Comparison of ENCODE assay signal across 8 mouse cellular contexts in the genomic region with DNA sequence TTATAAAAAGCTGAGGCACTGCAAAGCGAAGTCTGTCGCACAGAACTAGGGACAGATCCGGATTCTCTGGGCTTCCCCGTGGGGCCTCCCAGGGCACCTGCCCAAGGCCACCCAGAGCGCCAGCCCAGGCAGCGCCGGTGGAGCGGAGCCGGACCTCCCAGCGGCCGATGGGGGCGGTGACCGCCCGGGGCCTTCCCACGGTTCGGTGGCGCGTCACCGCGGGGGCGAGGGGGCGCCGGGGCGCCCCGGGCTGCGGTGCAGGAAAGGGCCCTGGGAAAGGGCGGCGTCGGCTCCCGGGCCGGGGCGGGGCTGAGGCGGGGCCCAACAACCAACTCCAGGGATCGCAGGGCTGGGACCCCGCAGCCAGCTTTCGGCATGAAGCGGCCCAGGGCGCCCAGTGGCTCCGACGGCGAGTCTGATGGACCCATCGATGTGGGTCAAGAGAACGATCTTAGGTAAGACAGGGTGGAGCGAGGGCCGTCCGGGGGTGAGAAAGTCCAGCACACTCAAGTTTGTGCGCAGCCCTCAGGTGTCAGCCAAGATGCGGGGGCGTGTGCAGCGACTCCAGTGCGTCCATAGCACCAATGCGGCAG. TPM values are rescaled to one million over a fixed set of nuclear protein-coding genes. Genes with fewer than 3 reads are reported as not detected.
DNase-seq lines count a peak whose midpoint lies in the region; ATAC-seq and TF ChIP-seq lines count a peak whose summit lies in the region.

A gene (plus strand): TSS at position 65 of the 593 bp plus-strand sequence.

- peak within 1 kb of the TSS; percentile 73 for H3K4me2 ChIP-seq in hindbrain, embryonic 12.5 days (replicated peaks)
- peak within 1 kb of the TSS; percentile 78 for H3K4me2 ChIP-seq in limb, embryonic 14.5 days (replicated peaks; ENCODE audit: low read depth, low read length, severe bottlenecking)
- peak within 1 kb of the TSS; percentile 60 for H3K4me2 ChIP-seq in midbrain, embryonic 15.5 days

- WGBS in hindbrain, embryonic 12.5 days: 4% methylated on average over 52 of the region's 52 CpGs
- 2% methylated on average over 38 of the region's 52 CpGs for WGBS in limb, embryonic 14.5 days
- 2% methylated on average over 45 of the region's 52 CpGs for WGBS in midbrain, embryonic 15.5 days

- DNase-seq in gastrocnemius, adult 18-20 months (ENCODE audit: low spot score): peak; percentile 53
- no peak for DNase-seq in limb, embryonic 14.5 days (ENCODE audit: low spot score)
- DNase-seq in thymus, postnatal 36 days: peak; percentile 24 to 32
- no peak for DNase-seq in layer of hippocampus, adult 9-11 months

- no peaks in the 10 kb centered on the region for H3K9me3 ChIP-seq in megakaryocyte, embryonic 14.5 days
- H3K9me3 ChIP-seq in hindbrain, embryonic 12.5 days (replicated peaks): no peaks in the 10 kb centered on the region
- H3K9me3 ChIP-seq in limb, embryonic 14.5 days (ENCODE audit: control insufficient read depth, low read length): no peaks in the 10 kb centered on the region
- H3K9me3 ChIP-seq in midbrain, embryonic 15.5 days: no peaks in the 10 kb centered on the region

- peak within 1 kb of the TSS; percentile 41 for H3K9ac ChIP-seq in hindbrain, embryonic 12.5 days
- peak within 1 kb of the TSS; percentile 48 for H3K9ac ChIP-seq in limb, embryonic 14.5 days (ENCODE audit: low read depth, low read length, severe bottlenecking)
- H3K9ac ChIP-seq in midbrain, embryonic 15.5 days: no peak within 1 kb of the TSS

- no peak within 1 kb of the TSS for H3K27ac ChIP-seq in hindbrain, embryonic 12.5 days
- H3K27ac ChIP-seq in limb, embryonic 14.5 days (replicated peaks; ENCODE audit: low read depth, low read length): no peak within 1 kb of the TSS
- H3K27ac ChIP-seq in midbrain, embryonic 15.5 days: no peak within 1 kb of the TSS

- TF ChIP-seq POLR2A in limb, embryonic 14.5 days (IDR thresholded peaks at IDR 0.05; ENCODE audit: borderline replicate concordance, extremely low read depth, insufficient read depth, insufficient read length): no peak

- peak within 1 kb of the TSS; percentile 81 for H3K4me3 ChIP-seq in megakaryocyte, embryonic 14.5 days (replicated peaks)
- peak within 1 kb of the TSS; percentile 40 for H3K4me3 ChIP-seq in hindbrain, embryonic 12.5 days
- H3K4me3 ChIP-seq in limb, embryonic 14.5 days (replicated peaks; ENCODE audit: low read length): peak within 1 kb of the TSS; percentile 43
- H3K4me3 ChIP-seq in midbrain, embryonic 15.5 days: peak within 1 kb of the TSS; percentile 30

- no peak for ATAC-seq in megakaryocyte, adult 5-6 weeks (ENCODE audit: poor library complexity, severe bottlenecking)
- peak; percentile 69; the same call in 1 of the 2 replicates for ATAC-seq in hindbrain, embryonic 12.5 days (ENCODE audit: low FRiP score)
- ATAC-seq in limb, embryonic 14.5 days (ENCODE audit: low FRiP score, low read depth): peak; percentile 56
- ATAC-seq in midbrain, embryonic 15.5 days (replicated peaks): no peak; the same call in 1 of the 2 replicates

- peaks cover 93% of the 10 kb centered on the region for H3K27me3 ChIP-seq in megakaryocyte, embryonic 14.5 days (replicated peaks)
- peaks cover 33% of the 10 kb centered on the region for H3K27me3 ChIP-seq in hindbrain, embryonic 12.5 days
- H3K27me3 ChIP-seq in limb, embryonic 14.5 days (ENCODE audit: control insufficient read depth, insufficient read depth, low read length): 0 out of 2 replicates have a peak, but pooled peaks cover 31% of the 10 kb centered on the region
- H3K27me3 ChIP-seq in midbrain, embryonic 15.5 days (replicated peaks): peaks cover 37% of the 10 kb centered on the region

- H3K36me3 ChIP-seq in megakaryocyte, embryonic 14.5 days (replicated peaks; ENCODE audit: low read length): no peaks in the 10 kb centered on the region
- no peaks in the 10 kb centered on the region for H3K36me3 ChIP-seq in hindbrain, embryonic 12.5 days
- H3K36me3 ChIP-seq in limb, embryonic 14.5 days (ENCODE audit: control insufficient read depth, insufficient read depth, low read length): no peaks in the 10 kb centered on the region
- H3K36me3 ChIP-seq in midbrain, embryonic 15.5 days (replicated peaks): no peaks in the 10 kb centered on the region

- H3K4me1 ChIP-seq in megakaryocyte, embryonic 14.5 days: peaks cover 33% of the 10 kb centered on the region
- peaks cover 20% of the 10 kb centered on the region for H3K4me1 ChIP-seq in hindbrain, embryonic 12.5 days
- H3K4me1 ChIP-seq in limb, embryonic 14.5 days (ENCODE audit: control insufficient read depth, insufficient read depth, low read length): peaks cover 10% of the 10 kb centered on the region
- peaks cover 6% of the 10 kb centered on the region for H3K4me1 ChIP-seq in midbrain, embryonic 15.5 days

RNA-seq across cellular contexts. Expression of the gene that starts here (rescaled TPM):
- polyA plus RNA-seq in megakaryocyte, embryonic 14.5 days (2012; ENCODE audit: insufficient read depth, low replicate concordance): not detected in 2 replicates
- total RNA-seq in megakaryocyte, adult 5-6 weeks (2015): not detected in 2 replicates
- not detected in 2 replicates for total RNA-seq in megakaryocyte, adult 5-6 weeks (2017)
- 1 to 10 TPM; 2.8 to 5.2 TPM for total RNA-seq in gastrocnemius, adult 18-20 months (2021)
- polyA plus RNA-seq in hindbrain, embryonic 12.5 days (2016; fragmentation: Nextera tagmentation; extraction: Ambion mirVana): 8.6 and 10.1 TPM in 2 replicates
- polyA plus RNA-seq in limb, embryonic 14.5 days (2012; rRNA removed): 8.9 and 11.1 TPM in 2 replicates
- polyA plus RNA-seq in limb, embryonic 14.5 days (2014; fragmentation: Nextera tagmentation; extraction: Ambion mirVana): 9.6 and 13.2 TPM in 2 replicates
- polyA plus RNA-seq in midbrain, embryonic 15.5 days (2015; fragmentation: Nextera tagmentation; extraction: Ambion mirVana): 6.9 and 7.0 TPM in 2 replicates

Comparison
In these comparisons a context has a peak if more than half of its experiments do, and no peak if none do; other contexts are left out.
1. H3K4me3 ChIP-seq: peak in every context shown above with its lines; median percentile 81 in megakaryocyte, embryonic 14.5 days; 43 in limb, embryonic 14.5 days; 40 in hindbrain, embryonic 12.5 days; 30 in midbrain, embryonic 15.5 days.
2. ATAC-seq: peak in hindbrain, embryonic 12.5 days (single experiment) and limb, embryonic 14.5 days (single experiment); none in megakaryocyte, adult 5-6 weeks (single experiment) and midbrain, embryonic 15.5 days (single experiment).
3. DNase-seq: peak in gastrocnemius, adult 18-20 months (single experiment) and thymus, postnatal 36 days (2 of 2); none in limb, embryonic 14.5 days (single experiment) and layer of hippocampus, adult 9-11 months (single experiment).
4. Peak in every context shown above with its lines, with median percentiles within 50 percentile points of each other: H3K4me2 ChIP-seq.